Mouse (Mus musculus) kidney, adult 2 months (tissue): ENCODE results near the gene Trim2.

Experiments used
- CTCF ChIP-seq: fragments of 200-500 bp; conservative IDR thresholded peaks from 2 replicates; pipeline ENCODE4 v1.5.1; 2011; ENCODE audit warnings: low read depth, mild to moderate bottlenecking, control low read depth, low read length, moderate library complexity, mixed read lengths; ENCODE audit not compliant: insufficient read depth, insufficient read length
- POLR2A ChIP-seq: fragments of 200-500 bp; IDR thresholded peaks from one replicate; pipeline ENCODE4 v1.6.1; 2011; ENCODE audit warnings: low read depth, low read length, control low read depth

DNA sequence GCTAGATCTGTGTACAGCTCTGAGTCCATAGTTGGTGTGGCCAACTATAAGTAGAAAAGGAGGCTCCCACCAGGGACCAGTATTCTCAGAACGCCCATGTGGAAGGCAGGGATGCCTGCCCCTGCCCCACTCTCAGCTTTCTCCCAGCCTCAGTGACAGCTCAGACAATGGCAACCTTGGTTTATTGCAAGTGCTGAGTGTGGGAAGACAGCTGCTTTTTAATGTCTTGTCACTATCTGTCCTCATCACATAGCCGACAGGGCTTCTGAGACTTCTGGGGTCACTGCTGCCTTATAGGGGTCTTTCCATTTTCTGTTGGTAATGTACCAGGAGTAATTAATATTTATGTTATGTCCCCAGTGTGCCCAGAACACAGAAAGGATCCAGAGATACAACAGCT lies 42.3 kb downstream of the Trim2 start:
- TF ChIP-seq POLR2A (no peak), CTCF (no peak)
